9 mouse cellular contexts compared by ENCODE assay signal in genomic region chr6:124755831-124756595, GRCm38 (mm10). TPM values are rescaled to one million over a fixed set of nuclear protein-coding genes. Genes with fewer than 3 reads are reported as not detected.
DNase-seq lines count a peak whose midpoint lies in the region; ATAC-seq and TF ChIP-seq lines count a peak whose summit lies in the region.
"Had no signal": no experiment of that assay in that cellular context is flagged by ENCODE, and none has a peak within 500 bp of the region (broad histone marks: within the 10 kb centered on the region; RNA-seq: fewer than 3 reads in every experiment).

Gene Gm45234, minus strand, starts transcription at chr6:124756021.
Gene Atn1, minus strand, starts transcription at chr6:124756524.

- TF ChIP-seq POLR2A in myocyte (IDR thresholded peaks at IDR 0.05; ENCODE audit: insufficient read length, low read depth), result peak; percentile 51

- under 1% methylated on average over 69 of the region's 100 CpGs for WGBS in liver, embryonic 13.5 days (ENCODE audit: insufficient replicate concordance)

- ATAC-seq in G1E (ENCODE audit: extremely low read depth, insufficient number of reproducible peaks, low FRiP score, poor library complexity, severe bottlenecking), result peak; percentile 31; the same call in 1 of the 2 replicates
- peak; percentile 57 for ATAC-seq in liver, embryonic 13.5 days (ENCODE audit: low read depth)
- no peak for ATAC-seq in erythroid progenitor cell, adult 5-6 weeks (replicated peaks; ENCODE audit: low FRiP score, poor library complexity, severe bottlenecking)

- H3K27me3 ChIP-seq in G1E (ENCODE audit: insufficient read depth, low read length) (peaks cover 52% of the 10 kb centered on the region), myocyte (ENCODE audit: control insufficient read depth, insufficient read depth, insufficient read length) (no peaks in the 10 kb centered on the region)
- H3K27me3 ChIP-seq in liver, embryonic 13.5 days, result peaks cover 86% of the 10 kb centered on the region

- H3K36me3 ChIP-seq in G1E (replicated peaks) (no peaks in the 10 kb centered on the region), myocyte (ENCODE audit: control insufficient read depth, insufficient read depth) (peaks cover 6% of the 10 kb centered on the region)
- no peaks in the 10 kb centered on the region for H3K36me3 ChIP-seq in liver, embryonic 13.5 days

- DNase-seq in A20 (ENCODE audit: low read depth, low spot score) (peak; percentile 64), G1E (ENCODE audit: low spot score) (peak; percentile 55)
- DNase-seq in cerebellum, adult 9-11 months, result peak; percentile 83
- DNase-seq in gastrocnemius, postnatal 25 days, result peak; percentile 82
- peak; percentile 65 for DNase-seq in induced T-regulatory cell, adult 2 months (ENCODE audit: low read depth)
- no peak for DNase-seq in liver, embryonic 13.5 days

- H3K4me2 ChIP-seq in liver, embryonic 13.5 days, result peak within 1 kb of the TSS; percentile 81
- peak within 1 kb of the TSS; percentile 87 for H3K4me2 ChIP-seq in myocyte (ENCODE audit: low read depth)

- no peak for TF ChIP-seq CTCF in G1E (IDR thresholded peaks at IDR 0.05; ENCODE audit: low read depth, low read length)

- no peaks in the 10 kb centered on the region for H3K9me3 ChIP-seq in G1E (replicated peaks)
- H3K9me3 ChIP-seq in liver, embryonic 13.5 days (replicated peaks), result no peaks in the 10 kb centered on the region

- H3K4me3 ChIP-seq in G1E (ENCODE audit: low read depth, low read length) (peak within 1 kb of the TSS; percentile 74), myocyte (peak within 1 kb of the TSS; percentile 36)
- H3K4me3 ChIP-seq in liver, embryonic 13.5 days (replicated peaks), result peak within 1 kb of the TSS; percentile 67

- H3K9ac ChIP-seq in liver, embryonic 13.5 days, result peak within 1 kb of the TSS; percentile 74

- H3K4me1 ChIP-seq in G1E (ENCODE audit: insufficient read depth, low read depth, low read length), result peaks cover 38% of the 10 kb centered on the region
- peaks cover 41% of the 10 kb centered on the region for H3K4me1 ChIP-seq in liver, embryonic 13.5 days (replicated peaks)

- H3ac ChIP-seq in myocyte (ENCODE audit: control insufficient read depth, insufficient read length), result peak within 1 kb of the TSS; percentile 95

- H3K27ac ChIP-seq in liver, embryonic 13.5 days, result peak within 1 kb of the TSS; percentile 73

- H3K79me2 ChIP-seq in myocyte (ENCODE audit: control insufficient read depth, insufficient read depth), result peaks cover 49% of the 10 kb centered on the region

TF ChIP-seq in myocyte, 11 proteins besides CTCF, POLR2A, EP300 and RAD21:
- no peak for TF ChIP-seq TCF3 (IDR thresholded peaks at IDR 0.05; ENCODE audit: insufficient read length, low read depth)
- no peak for TF ChIP-seq MYOD1 (IDR thresholded peaks at IDR 0.05; ENCODE audit: control insufficient read depth in 1 of 3, insufficient read length in 2 of 3, low read depth in 2 of 3)
- peak; percentile 14 for TF ChIP-seq POLR2AphosphoS2 (IDR thresholded peaks at IDR 0.05; ENCODE audit: insufficient read length, low read depth)

RNA-seq across cellular contexts. Expression of gene Gm45234, which starts in this region (rescaled TPM):
- total RNA-seq in G1E (2014; fragmentation: Nextera tagmentation) (not detected in 2 replicates), G1E (2017) (not detected in 2 replicates)
- polyA plus RNA-seq in G1E (2012) (not detected in 2 replicates), myocyte (2012; fragmentation: generic; extraction: Trizol) (not detected)
- 1 to 10 TPM in 1 of 2 experiments, not detected in 1; 2.2 TPM for total RNA-seq in gastrocnemius, postnatal 25 days (2021)
- not detected in 2 replicates for polyA plus RNA-seq in liver, embryonic 13.5 days (2015; fragmentation: Nextera tagmentation; extraction: Ambion mirVana)
- not detected in 2 replicates for total RNA-seq in erythroid progenitor cell, adult 5-6 weeks (2015; ENCODE audit: low replicate concordance)
- total RNA-seq in erythroid progenitor cell, adult 5-6 weeks (2017; ENCODE audit: low replicate concordance), result not detected in 2 replicates
- total RNA-seq: layer of hippocampus, adult 18-20 months had no signal

RNA-seq across cellular contexts. Expression of gene Atn1, which starts in this region (rescaled TPM):
- total RNA-seq in G1E (2014; fragmentation: Nextera tagmentation) (58.7 and 85.6 TPM in 2 replicates), G1E (2017) (1.9 and 3.0 TPM in 2 replicates)
- polyA plus RNA-seq in G1E (2012) (55.3 and 58.8 TPM in 2 replicates), myocyte (2012; fragmentation: generic; extraction: Trizol) (39.4 TPM)
- total RNA-seq in gastrocnemius, postnatal 25 days (2021), result 10 to 100 TPM; 31.8 to 32.4 TPM
- polyA plus RNA-seq in liver, embryonic 13.5 days (2015; fragmentation: Nextera tagmentation; extraction: Ambion mirVana), result 1.5 and 1.8 TPM in 2 replicates
- 9.4 and 13.8 TPM in 2 replicates for total RNA-seq in erythroid progenitor cell, adult 5-6 weeks (2015; ENCODE audit: low replicate concordance)
- 0.15 and 0.51 TPM in 2 replicates for total RNA-seq in erythroid progenitor cell, adult 5-6 weeks (2017; ENCODE audit: low replicate concordance)

Comparison
In these comparisons a context has a peak if more than half of its experiments do, and no peak if none do; other contexts are left out.
1. RNA of gene Atn1 (polyA plus RNA-seq): 55.3 to 58.8 TPM in G1E and 39.4 TPM in myocyte (single experiment); 1.5 to 1.8 TPM in liver, embryonic 13.5 days; every median in the first group is over 10 times any median in the second.
2. Peak in every context shown above with its lines, with median percentiles within 50 percentile points of each other: H3K4me3 ChIP-seq.